Mouse (Mus musculus) bone marrow, adult 2 months (tissue): ENCODE data around the gene Dnase2a. TPM values are rescaled to one million over a fixed set of nuclear protein-coding genes. Genes with fewer than 3 reads are reported as not detected.

Experiments
- H3K27ac ChIP-seq: fragments of 200-500 bp; 2 replicates; pipeline ENCODE4 v1.5.1; 2012; ENCODE audit warnings: low read depth, mild to moderate bottlenecking, control low read depth, inconsistent platforms, low read length; ENCODE audit not compliant: control insufficient read depth, poor library complexity, insufficient read depth
- H3K4me1 ChIP-seq: fragments of 200-500 bp; 2 replicates; pipeline ENCODE4 v1.6.1; 2011; ENCODE audit warnings: low read length; ENCODE audit not compliant: control insufficient read depth, insufficient read depth
- H3K4me3 ChIP-seq: fragments of 200-500 bp; replicated peaks from 2 replicates; pipeline ENCODE3; 2011; ENCODE audit warnings: mild to moderate bottlenecking, low read depth, low read length, control low read depth; ENCODE audit not compliant: control insufficient read depth
- CTCF ChIP-seq: fragments of 200-500 bp; IDR thresholded peaks from 2 replicates; pipeline ENCODE4 v1.5.1; 2011; ENCODE audit warnings: low read length, control low read depth; ENCODE audit not compliant: control insufficient read depth, insufficient read depth
- POLR2A ChIP-seq: fragments of 200-500 bp; IDR thresholded peaks from 2 replicates; pipeline ENCODE4 v1.6.1; 2011; ENCODE audit warnings: low read depth, mild to moderate bottlenecking, control low read depth, low read length, borderline replicate concordance; ENCODE audit not compliant: control insufficient read depth
- WGBS: fragments of 180-500 bp; shearing (Covaris S2); methylation state at CpG from one replicate; pipeline ENCODE4 v1.1.7; 2018; 5-methylcytosine and 5-hydroxymethylcytosine counted together
- polyA plus RNA-seq: library from polyadenylated mRNA; stranded (reverse); fragments of >200 nt; gene quantifications from 2 replicates; pipeline ENCODE4 v1.2.4, GENCODE M21; 2011; ENCODE audit warnings: low replicate concordance; ENCODE audit not compliant: missing spikeins, insufficient read depth, insufficient read length

Gene Dnase2a
- polyA plus RNA-seq, 1 experiment = 54.0 TPM

DNA sequence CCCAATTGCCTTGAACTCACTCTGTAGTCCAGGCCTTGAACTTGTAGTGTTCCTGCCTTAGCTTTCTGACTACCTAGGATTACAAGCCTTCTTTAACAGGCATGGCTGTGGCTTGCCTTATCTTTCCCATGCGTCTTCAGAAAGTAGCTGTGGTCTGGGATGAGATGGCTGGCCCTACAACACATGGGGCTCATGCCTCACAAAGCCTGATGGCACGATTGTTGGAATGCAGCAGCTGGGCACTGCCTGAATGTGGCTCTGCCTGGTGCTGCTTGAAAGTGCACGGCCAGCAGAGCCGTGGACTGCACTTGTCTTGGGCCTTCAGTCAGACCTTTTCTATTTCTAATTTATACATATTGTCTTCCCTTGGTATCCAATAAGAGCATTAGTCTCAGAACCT is 23.6 kb upstream of the Dnase2a start:
- TF ChIP-seq CTCF = no peak
- no peak for TF ChIP-seq POLR2A
- Histone ChIP-seq H3K27ac (no peak overlapping the region), H3K4me1 (no peaks in the 10 kb centered on the region; the same call in 1 of the 2 replicates), H3K4me3 (no peak overlapping the region)
- WGBS = 75% methylated on average over 4 of the region's 4 CpGs

DNA sequence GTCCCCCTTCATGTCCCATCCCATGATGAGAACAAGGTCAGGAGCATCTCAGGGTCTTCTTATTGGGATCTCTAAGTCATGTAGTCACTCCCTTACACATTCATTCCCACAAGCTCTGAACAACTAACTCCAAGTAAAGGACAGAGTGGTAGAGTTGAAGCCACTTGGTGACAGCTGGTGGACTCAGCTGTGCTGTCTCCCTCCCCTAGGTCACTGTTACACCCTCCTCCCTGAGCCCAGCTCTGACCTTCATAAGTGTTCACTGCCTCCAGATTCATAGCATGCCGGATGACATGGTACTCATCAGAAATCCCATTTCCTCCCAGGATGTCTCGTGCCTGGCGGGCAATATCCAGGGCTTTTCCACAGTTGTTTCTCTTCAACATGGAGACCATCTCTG is 20.1 kb upstream of the Dnase2a start:
- Histone ChIP-seq H3K4me3 (no peak overlapping the region), H3K4me1 (peaks cover 2% of the 10 kb centered on the region; the same call in 1 of the 2 replicates), H3K27ac (no peak overlapping the region)
- TF ChIP-seq POLR2A = no peak
- TF ChIP-seq CTCF = no peak
- WGBS = 92% methylated on average over 3 of the region's 3 CpGs

DNA sequence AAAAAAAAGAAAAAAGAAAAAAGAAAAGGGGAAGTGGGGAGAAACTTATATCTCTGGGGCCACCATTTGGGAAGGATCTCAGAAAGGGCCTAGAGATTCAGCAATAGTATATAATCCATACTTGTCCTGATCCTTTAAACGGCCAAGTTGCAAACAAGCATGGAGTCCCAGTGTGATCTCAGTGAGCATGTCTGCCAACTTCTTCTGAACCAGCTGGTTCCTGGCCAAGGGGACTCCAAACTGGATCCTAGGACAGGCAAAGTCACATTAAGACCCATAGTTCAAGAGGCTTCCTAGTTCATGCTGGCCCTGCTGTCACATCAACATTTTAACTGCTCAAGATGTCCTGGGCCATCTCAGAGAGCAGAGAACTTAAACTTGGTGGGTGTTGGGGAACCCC is 19.2 kb upstream of the Dnase2a start:
- Histone ChIP-seq H3K27ac (no peak overlapping the region), H3K4me1 (peaks cover 2% of the 10 kb centered on the region; the same call in 1 of the 2 replicates), H3K4me3 (no peak overlapping the region)
- no peak for TF ChIP-seq CTCF
- WGBS = 87% methylated on average over 1 of the region's 1 CpGs

DNA sequence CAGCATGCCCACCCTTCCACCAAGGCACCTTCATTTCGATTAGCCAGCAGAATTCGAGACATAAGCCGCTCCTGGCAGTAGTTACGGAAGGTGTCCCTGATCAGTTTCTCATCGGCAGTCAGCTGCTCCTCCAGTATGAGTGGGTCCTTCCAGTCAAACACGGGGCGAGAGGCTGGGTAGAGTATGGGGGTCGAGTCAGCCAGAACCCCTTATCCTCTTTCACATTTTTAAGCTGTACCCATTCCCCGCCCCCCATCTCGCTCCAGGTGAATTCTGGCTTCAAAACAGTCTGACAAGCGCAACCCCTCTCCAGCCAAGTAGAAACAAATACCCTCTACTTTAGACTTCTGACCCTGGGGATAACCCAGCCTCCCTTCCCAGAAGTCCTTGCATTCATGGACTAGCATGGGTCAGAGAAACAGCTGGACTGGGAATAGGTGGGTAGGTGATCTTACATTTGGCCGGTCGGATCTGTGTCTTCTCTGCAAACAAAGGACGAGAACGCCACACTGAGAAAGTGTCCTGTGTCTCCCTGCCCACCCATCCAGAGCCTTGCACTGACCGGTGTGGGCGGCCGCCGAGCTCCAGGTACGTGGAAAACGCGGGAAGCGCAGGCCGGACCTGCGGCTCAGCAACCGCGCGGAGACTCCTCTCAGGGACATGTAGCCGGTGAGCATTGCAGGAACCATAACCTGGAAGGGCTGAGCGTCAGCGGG is 15.2 kb upstream of the Dnase2a start:
- WGBS = 19% methylated on average over 31 of the region's 31 CpGs
- TF ChIP-seq POLR2A = peak; percentile 46; the same call in 1 of the 2 replicates
- TF ChIP-seq CTCF = no peak
- peak overlapping the region; percentile 23; the same call in 1 of the 2 replicates for H3K27ac ChIP-seq

DNA sequence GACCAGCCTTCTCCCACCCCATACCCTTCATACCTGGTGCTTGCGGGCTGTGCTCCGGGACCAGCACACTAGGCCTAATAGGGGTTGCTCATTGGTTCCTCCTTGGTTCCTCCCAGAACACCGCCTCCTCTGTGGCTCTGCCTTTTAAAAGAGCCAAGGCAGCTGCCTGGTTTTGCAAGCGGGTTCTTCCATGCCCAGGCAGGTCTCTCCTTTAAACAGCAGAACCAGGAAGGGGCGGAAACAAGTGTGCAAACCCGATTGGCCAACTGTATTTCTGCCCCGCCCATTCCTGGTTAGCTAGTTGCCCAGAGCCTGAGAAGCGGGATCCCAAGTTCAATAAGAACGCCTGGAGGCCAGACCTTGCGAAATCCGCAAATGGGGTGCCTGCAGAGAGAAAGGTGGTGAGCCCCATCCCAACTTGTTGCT is 14.6 kb upstream of the Dnase2a start, which contains the start of gene Gcdh:
Gene Gcdh, minus strand, starts transcription at position 213 of the 426 bp plus-strand sequence.
- Histone ChIP-seq H3K27ac (peak within 1 kb of the TSS; percentile 23; the same call in 1 of the 2 replicates), H3K4me1 (peaks cover 2% of the 10 kb centered on the region; the same call in 1 of the 2 replicates), H3K4me3 (peak within 1 kb of the TSS; percentile 76)
- no peak for TF ChIP-seq CTCF
- TF ChIP-seq POLR2A = no peak
- under 1% methylated on average over 11 of the region's 11 CpGs for WGBS

More for the DNA sequence above, 15.2 kb upstream of the Dnase2a start:
- H3K4me3 ChIP-seq = peak overlapping the region; percentile 76
- peaks cover 2% of the 10 kb centered on the region; the same call in 1 of the 2 replicates for H3K4me1 ChIP-seq

DNA sequence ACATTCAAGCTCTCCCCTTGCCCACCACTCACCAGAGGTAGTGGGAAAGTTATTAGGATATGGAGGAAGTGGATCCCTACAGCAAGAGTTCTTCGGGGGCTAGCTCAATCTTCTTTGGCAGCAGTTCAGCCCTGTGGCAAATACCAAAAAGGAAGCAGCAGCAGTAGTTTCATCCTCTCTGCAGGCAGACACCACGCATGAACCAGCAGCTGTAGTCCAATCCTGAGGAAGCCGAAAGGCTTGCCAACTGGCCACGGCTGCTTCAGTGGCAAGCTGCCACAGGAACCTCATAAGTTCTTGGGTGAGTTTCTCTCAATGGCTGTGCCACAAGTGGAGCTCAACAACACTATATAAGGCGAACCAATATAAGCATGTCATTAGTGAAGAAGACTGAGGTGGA is 12.4 kb upstream of the Dnase2a start:
- 71% methylated on average over 5 of the region's 5 CpGs for WGBS

DNA sequence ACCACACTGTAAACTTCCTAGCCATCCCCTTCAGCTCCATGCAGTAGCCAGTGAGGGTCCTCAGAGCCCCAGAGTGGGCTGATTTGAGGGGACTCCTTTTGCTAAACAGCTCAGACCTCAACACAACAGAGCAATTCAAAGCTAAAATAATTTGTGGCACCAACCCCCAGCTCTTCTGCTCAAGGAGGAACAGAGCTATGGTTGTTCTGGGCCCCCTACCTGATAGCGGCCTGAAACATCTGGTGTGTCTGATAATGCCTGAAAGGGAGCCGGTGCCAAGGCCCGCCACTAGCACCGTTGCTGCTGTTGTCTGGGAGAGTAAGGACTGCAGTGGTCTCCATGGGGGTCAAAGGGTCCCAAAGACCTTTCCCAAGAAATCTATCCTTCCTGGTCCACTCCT is 7.3 kb upstream of the Dnase2a start:
- Histone ChIP-seq H3K4me3 (no peak overlapping the region), H3K4me1 (peaks cover 6% of the 10 kb centered on the region; the same call in 1 of the 2 replicates), H3K27ac (peak overlapping the region; percentile 63)
- WGBS = 49% methylated on average over 4 of the region's 4 CpGs
- TF ChIP-seq POLR2A (no peak), CTCF (no peak)

More for the DNA sequence above, 12.4 kb upstream of the Dnase2a start:
- TF ChIP-seq CTCF (no peak), POLR2A (no peak)
- Histone ChIP-seq H3K4me3 (no peak overlapping the region), H3K4me1 (peaks cover 6% of the 10 kb centered on the region; the same call in 1 of the 2 replicates), H3K27ac (no peak overlapping the region)

DNA sequence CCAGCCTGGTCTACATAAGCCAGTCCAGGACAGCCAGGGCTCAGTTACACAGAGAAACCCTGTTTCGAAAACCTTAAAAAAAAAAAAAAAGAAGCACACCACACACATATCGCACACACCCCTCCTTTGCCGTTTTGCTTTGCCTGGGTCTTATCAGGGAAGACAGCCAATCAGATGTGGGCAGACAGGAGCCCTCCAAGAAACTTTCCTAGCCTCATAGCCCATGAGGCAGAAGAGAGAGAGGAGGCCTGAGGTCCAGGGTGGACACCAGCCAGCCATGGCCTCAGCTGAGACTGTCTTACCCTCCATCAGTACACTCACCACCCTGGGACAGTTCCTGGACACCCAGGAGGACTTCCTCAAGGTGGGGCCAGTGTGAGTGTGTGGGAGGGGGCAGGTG is 6.6 kb upstream of the Dnase2a start, which contains the start of gene Klf1:
Gene Klf1, plus strand, starts transcription at position 177 of the 400 bp plus-strand sequence.
- WGBS = 40% methylated on average over 3 of the region's 3 CpGs
- TF ChIP-seq POLR2A (peak; percentile 88), CTCF (no peak)
- peak within 1 kb of the TSS; percentile 97 for H3K27ac ChIP-seq

More for the DNA sequence above, 6.6 kb upstream of the Dnase2a start, which contains the start of gene Klf1:
- Histone ChIP-seq H3K4me1 (peaks cover 6% of the 10 kb centered on the region; the same call in 1 of the 2 replicates), H3K4me3 (peak within 1 kb of the TSS; percentile 78)
